Mouse (Mus musculus) lung, embryonic 14.5 days (tissue): ENCODE results near the gene Kif17. TPM values are rescaled to one million over a fixed set of nuclear protein-coding genes. Genes with fewer than 3 reads are reported as not detected.

ENCODE experiments used
- ATAC-seq: fragments of 200-750 bp; cut with Nextera tagmentation; 2 replicates; pipeline ENCODE4 v1.8.0; 2017; ENCODE audit warnings: mild to moderate bottlenecking, moderate TSS enrichment, moderate library complexity; ENCODE audit not compliant: insufficient read depth
- DNase-seq: peaks from one replicate; pipeline ENCODE4 v3.0.0-alpha.2; 2015
- H3K27ac ChIP-seq: fragments of 300-500 bp; sonication (generic); 2 replicates; pipeline ENCODE4 v1.5.1; 2014; ENCODE audit warnings: low read depth, mild to moderate bottlenecking, moderate library complexity
- H3K27me3 ChIP-seq: fragments of 300-500 bp; sonication (generic); 2 replicates; pipeline ENCODE4 v1.6.1; 2014; ENCODE audit warnings: low read length, control low read depth; ENCODE audit not compliant: insufficient read depth
- H3K36me3 ChIP-seq: fragments of 300-500 bp; sonication (generic); 2 replicates; pipeline ENCODE4 v1.6.1; 2014; ENCODE audit warnings: control low read depth; ENCODE audit not compliant: insufficient read depth
- H3K4me1 ChIP-seq: fragments of 300-500 bp; sonication (generic); 2 replicates; pipeline ENCODE4 v1.6.1; 2014; ENCODE audit warnings: antibody characterized with exemption, control low read depth; ENCODE audit not compliant: insufficient read depth
- H3K4me2 ChIP-seq: fragments of 300-500 bp; sonication (generic); 2 replicates; pipeline ENCODE4 v1.6.1; 2014; ENCODE audit warnings: mild to moderate bottlenecking
- H3K4me3 ChIP-seq: fragments of 300-500 bp; sonication (generic); 2 replicates; pipeline ENCODE4 v1.5.1; 2014; ENCODE audit warnings: low read depth, low read length
- H3K9ac ChIP-seq: fragments of 300-500 bp; sonication (generic); 2 replicates; pipeline ENCODE4 v1.6.1; 2014
- H3K9me3 ChIP-seq: fragments of 300-500 bp; sonication (generic); 2 replicates; pipeline ENCODE4 v1.6.1; 2016; ENCODE audit warnings: low read depth, low read length, control low read depth
- CTCF ChIP-seq: IDR thresholded peaks from 2 replicates; pipeline ENCODE4 v1.5.1; 2016; ENCODE audit warnings: antibody characterized with exemption, low read depth
- WGBS: fragments of 180-500 bp; shearing (Covaris S2); extraction: QIAGEN DNeasy Blood & Tissue Kit; methylation state at CpG from one replicate; pipeline ENCODE4 v1.1.7; 2014; 5-methylcytosine and 5-hydroxymethylcytosine counted together
- polyA plus RNA-seq: library from polyadenylated mRNA; unstranded; fragments of >200 nt; fragmentation: Nextera tagmentation; extraction: Ambion mirVana; gene quantifications from 2 replicates; pipeline ENCODE4 v1.2.1, GENCODE M21; 2014

Kif17 gene
- polyA plus RNA-seq, 1 experiment from 2014 or later: 2.5 TPM

DNA sequence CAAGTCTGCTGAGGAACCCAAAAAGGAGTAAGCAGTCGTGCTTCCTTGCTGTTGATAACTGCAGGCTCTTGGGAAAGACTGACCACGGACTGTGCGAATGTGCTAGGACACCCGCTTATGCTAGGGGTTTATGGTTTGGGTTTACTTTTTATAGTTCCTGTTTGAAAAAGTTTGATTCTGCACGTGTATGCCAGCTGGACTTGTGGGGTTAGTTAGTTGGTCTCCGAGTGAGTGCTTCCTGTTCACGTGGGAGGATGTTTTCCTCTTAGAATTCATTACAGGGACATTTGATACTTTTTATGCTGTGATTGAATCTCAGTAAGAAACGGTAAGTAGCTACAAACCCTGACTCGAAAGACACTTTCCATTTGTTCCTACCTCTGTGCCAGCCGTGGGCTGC lies 26.6 kb upstream of the Kif17 start:
- no peak overlapping the region for H3K27ac ChIP-seq
- no peak overlapping the region for H3K9ac ChIP-seq
- H3K4me2 ChIP-seq: no peak overlapping the region
- 0 out of 2 replicates have a peak, but pooled peaks cover 1% of the 10 kb centered on the region for H3K4me1 ChIP-seq
- DNase-seq (no peak), ATAC-seq (no peak)
- H3K4me3 ChIP-seq: no peak overlapping the region
- 83% methylated on average over 10 of the region's 10 CpGs for WGBS
- no peaks in the 10 kb centered on the region for H3K27me3 ChIP-seq
- H3K9me3 ChIP-seq: no peaks in the 10 kb centered on the region
- peaks cover 70% of the 10 kb centered on the region for H3K36me3 ChIP-seq
- no peak for TF ChIP-seq CTCF

DNA sequence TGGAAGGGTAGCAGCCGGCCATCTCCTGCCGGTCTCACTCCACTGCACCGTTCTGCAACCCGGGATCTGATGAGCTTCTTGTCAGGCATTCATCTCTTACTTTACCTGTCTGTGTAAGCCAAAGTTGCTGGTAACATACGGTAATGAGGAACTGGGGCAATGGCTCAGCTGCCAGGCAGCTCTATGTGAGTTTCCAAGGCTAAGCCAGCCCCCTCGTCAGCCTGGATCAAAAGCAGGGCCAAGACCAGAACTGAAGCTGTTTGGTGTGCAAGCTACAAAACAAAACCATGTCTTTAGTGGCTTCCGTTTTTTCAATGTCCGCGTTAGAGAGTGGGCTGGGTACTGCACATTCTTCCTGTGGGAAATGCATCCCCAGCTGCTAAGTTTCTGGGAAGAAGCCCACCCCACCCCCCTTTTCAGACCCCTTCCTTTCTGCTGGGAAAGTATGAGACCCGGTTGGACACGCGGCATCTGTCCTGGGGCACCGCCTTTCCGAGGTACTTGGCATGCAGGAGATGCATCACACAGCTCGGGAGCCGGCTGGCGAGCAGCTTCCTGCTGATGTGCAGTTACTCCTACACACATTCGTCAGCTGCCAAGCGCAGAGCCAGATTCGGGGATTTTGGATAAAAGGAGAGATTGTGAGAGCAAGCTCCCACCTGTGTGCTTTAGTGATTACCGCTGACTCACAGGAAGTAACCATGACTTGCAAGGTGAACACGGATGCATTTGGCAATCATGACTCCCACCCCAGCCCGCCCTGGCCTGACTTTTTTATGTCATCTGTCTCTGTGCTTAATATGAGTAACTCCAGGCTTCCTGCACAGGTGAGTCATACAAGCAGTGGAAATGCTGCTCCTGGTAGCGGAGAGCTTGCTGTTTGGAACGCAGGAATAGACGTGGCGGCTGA lies 3.2 kb upstream of the Kif17 start:
- Histone ChIP-seq H3K4me3 (no peak overlapping the region), H3K9ac (no peak overlapping the region), H3K4me2 (no peak overlapping the region), H3K27ac (no peak overlapping the region), H3K27me3 (peaks cover 23% of the 10 kb centered on the region), H3K4me1 (peaks cover 5% of the 10 kb centered on the region; the same call in 1 of the 2 replicates), H3K9me3 (no peaks in the 10 kb centered on the region), H3K36me3 (peaks cover 52% of the 10 kb centered on the region)
- TF ChIP-seq CTCF: no peak
- DNase-seq (no peak), ATAC-seq (no peak)
- 59% methylated on average over 27 of the region's 27 CpGs for WGBS

DNA sequence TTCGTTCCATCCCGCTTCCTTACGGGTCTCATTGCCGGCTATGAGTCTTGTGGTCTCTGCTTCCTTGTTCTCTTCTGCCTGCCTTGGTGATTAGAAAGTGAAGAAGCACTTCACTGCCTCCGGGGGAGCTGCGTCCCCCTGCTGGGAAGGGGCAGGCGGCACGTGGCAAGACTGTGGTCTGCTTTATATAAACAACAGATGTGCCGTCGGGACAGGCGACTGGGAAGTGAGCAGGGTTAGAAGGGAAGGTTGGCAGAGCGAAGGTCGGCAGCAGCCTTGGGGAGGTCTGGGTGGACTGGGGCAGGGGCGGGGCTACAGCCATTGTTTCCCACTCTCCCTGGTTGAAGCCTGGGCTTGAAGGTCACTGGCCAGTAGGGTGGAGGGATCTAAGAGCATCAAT lies 1.6 kb downstream of the Kif17 start:
- 0 out of 2 replicates have a peak overlapping the region, but pooled peaks have one; percentile 6 for H3K9ac ChIP-seq

DNA sequence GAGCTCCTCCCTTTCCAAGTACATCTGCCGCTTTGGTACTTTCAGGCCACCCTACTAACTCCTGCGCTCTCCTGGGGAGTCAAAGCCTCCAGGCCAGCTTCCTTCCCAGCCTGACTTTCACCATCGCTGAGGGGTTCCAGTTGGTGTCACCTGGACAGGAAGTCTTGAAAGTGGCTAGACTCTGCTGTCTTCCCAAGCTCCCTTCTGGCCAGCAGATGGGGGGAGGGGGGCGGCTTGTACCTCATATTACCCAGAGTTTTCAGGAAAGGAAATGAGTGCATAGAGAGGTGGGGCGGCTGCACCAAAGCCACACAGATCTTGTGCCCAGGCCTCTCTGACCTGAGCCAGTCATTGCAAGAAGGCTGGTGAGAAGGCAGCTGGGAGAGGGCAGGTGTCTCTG lies 2.0 kb downstream of the Kif17 start:
- Histone ChIP-seq H3K27me3 (peaks cover 23% of the 10 kb centered on the region), H3K4me1 (peaks cover 5% of the 10 kb centered on the region; the same call in 1 of the 2 replicates), H3K36me3 (peaks cover 6% of the 10 kb centered on the region), H3K9ac (no peak overlapping the region), H3K4me2 (peak overlapping the region; percentile 55), H3K9me3 (no peaks in the 10 kb centered on the region), H3K27ac (no peak overlapping the region), H3K4me3 (no peak overlapping the region)
- WGBS: 20% methylated on average over 5 of the region's 5 CpGs
- ATAC-seq (no peak), DNase-seq (no peak)
- TF ChIP-seq CTCF: no peak

More for the DNA sequence above, 1.6 kb downstream of the Kif17 start:
- peaks cover 10% of the 10 kb centered on the region for H3K36me3 ChIP-seq
- peak overlapping the region; percentile 55 for H3K4me2 ChIP-seq
- WGBS: 1% methylated on average over 14 of the region's 14 CpGs
- TF ChIP-seq CTCF: peak; percentile 63
- H3K4me1 ChIP-seq: peaks cover 5% of the 10 kb centered on the region; the same call in 1 of the 2 replicates
- peaks cover 23% of the 10 kb centered on the region for H3K27me3 ChIP-seq
- H3K27ac ChIP-seq: no peak overlapping the region
- ATAC-seq (peak; percentile 66; the same call in 1 of the 2 replicates), DNase-seq (peak; percentile 79)
- no peaks in the 10 kb centered on the region for H3K9me3 ChIP-seq
- peak overlapping the region; percentile 3; the same call in 1 of the 2 replicates for H3K4me3 ChIP-seq

DNA sequence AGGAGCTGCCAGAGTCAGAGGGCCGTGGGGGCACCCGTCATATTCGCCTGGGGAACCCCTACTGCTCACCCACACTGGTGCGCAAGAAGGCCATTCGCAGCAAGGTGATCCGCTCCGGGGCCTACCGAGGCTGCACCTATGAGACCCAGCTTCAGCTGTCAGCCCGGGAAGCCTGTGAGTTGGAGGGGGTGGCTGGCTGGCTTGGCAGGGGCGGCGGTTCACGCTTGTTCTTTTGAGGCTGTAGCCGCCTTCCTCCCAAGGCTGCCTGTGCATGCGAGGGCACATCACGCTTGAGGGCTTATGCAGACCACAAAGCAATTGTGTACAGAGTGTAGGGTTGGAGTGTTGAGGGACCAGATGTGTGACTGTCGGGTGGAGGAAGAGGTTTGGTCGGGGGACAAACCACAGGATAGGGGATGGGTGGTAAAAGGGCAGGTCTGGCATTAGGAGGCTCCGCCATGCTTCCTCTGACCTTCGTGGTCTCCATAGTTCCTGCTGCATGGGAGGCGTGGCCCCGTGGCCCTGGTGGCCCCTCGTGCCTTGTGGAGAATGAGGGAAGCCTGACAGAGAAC lies 7.0 kb downstream of the Kif17 start:
- WGBS: 82% methylated on average over 22 of the region's 22 CpGs

DNA sequence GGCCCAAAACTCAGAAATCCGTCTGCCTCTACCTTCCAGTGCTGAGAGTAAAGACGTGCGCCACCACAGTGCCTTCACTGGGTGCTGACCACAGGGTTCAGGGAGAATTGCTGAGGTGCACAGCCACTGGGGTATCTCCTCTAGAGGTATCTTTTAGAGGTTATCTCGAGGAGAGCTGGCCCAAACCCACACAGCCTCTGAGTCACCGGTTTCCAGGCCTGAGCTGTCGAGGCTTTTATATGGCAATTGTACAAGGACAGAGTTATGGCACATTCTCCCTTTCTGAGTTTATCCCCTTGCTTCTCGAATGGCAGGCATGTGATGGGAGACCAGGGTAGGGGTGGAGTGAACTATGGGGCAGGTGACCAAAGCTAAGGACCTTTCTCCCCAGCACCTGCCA lies 8.4 kb downstream of the Kif17 start:
- ATAC-seq (no peak), DNase-seq (no peak)
- Histone ChIP-seq H3K9ac (no peak overlapping the region), H3K4me3 (no peak overlapping the region), H3K4me1 (no peaks in the 10 kb centered on the region), H3K36me3 (no peaks in the 10 kb centered on the region), H3K27ac (no peak overlapping the region), H3K4me2 (no peak overlapping the region), H3K27me3 (no peaks in the 10 kb centered on the region; the same call in 1 of the 2 replicates), H3K9me3 (no peaks in the 10 kb centered on the region)
- no peak for TF ChIP-seq CTCF
- 82% methylated on average over 7 of the region's 7 CpGs for WGBS

More for the DNA sequence above, 7.0 kb downstream of the Kif17 start:
- no peak overlapping the region for H3K27ac ChIP-seq
- no peak for DNase-seq
- H3K36me3 ChIP-seq: no peaks in the 10 kb centered on the region
- H3K4me1 ChIP-seq: no peaks in the 10 kb centered on the region
- TF ChIP-seq CTCF: no peak
- H3K4me2 ChIP-seq: no peak overlapping the region
- H3K4me3 ChIP-seq: no peak overlapping the region
- H3K27me3 ChIP-seq: no peaks in the 10 kb centered on the region; the same call in 1 of the 2 replicates
- H3K9me3 ChIP-seq: no peaks in the 10 kb centered on the region
- no peak for ATAC-seq
- no peak overlapping the region for H3K9ac ChIP-seq

DNA sequence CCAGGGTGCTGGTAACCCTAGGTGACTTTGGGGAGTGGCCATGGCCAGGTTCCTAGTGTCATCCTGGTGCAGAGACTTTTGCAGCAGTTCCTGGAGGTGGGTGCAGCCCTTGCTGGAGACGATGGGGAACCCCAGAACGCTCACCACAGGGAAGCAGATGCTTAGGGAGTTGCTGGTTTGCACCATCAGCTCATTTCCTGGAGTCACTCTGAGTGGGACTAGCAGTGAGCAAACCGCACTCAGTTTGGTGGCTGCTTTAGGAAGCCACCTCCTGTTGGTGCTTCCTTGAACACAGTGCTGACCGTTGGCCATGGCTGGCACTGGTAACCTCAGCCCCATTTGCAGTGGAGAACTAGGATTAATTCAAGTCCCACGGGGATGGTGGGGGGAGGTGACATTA lies 9.2 kb downstream of the Kif17 start:
- ATAC-seq (no peak), DNase-seq (no peak)
- no peak overlapping the region for H3K9ac ChIP-seq
- 68% methylated on average over 5 of the region's 5 CpGs for WGBS
- no peak overlapping the region for H3K27ac ChIP-seq
- no peaks in the 10 kb centered on the region for H3K9me3 ChIP-seq
- no peak overlapping the region for H3K4me3 ChIP-seq
- H3K4me1 ChIP-seq: no peaks in the 10 kb centered on the region
- no peak for TF ChIP-seq CTCF
- no peaks in the 10 kb centered on the region for H3K36me3 ChIP-seq
- no peaks in the 10 kb centered on the region; the same call in 1 of the 2 replicates for H3K27me3 ChIP-seq
- no peak overlapping the region for H3K4me2 ChIP-seq
